Mouse (Mus musculus): Measurements from ENCODE around the gene Poldip3.
"Not testable (repeated sequence)": the region's sequence is repeated elsewhere in the genome, so short reads cannot be mapped to it uniquely, and the experiment has no call there.

Poldip3 gene

DNA sequence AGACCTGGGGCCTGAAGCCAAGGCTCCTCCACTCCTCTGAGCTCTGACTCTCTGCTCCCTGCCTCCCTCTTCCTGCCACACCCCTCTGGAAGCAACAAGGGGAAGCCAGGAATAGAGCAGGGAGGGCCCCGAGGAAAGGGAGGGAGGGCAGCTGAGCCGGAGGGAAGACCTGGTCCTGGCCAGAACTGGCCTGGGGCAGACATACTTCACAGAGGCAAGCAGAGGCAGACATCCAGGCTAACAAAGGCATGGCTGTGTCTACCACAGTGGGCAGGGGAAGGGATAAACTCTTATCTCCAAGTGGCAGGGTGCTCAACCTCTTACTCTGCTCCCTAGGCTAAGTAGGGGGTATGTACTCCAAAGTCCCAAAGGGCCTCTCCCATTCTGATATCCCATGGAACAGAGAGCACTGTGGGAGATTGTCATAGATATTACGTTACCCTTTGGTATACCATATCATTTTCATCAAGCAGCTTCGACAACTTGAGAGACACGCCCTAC is 15.8 kb upstream of the Poldip3 start:
- no peak for DNase-seq

DNA sequence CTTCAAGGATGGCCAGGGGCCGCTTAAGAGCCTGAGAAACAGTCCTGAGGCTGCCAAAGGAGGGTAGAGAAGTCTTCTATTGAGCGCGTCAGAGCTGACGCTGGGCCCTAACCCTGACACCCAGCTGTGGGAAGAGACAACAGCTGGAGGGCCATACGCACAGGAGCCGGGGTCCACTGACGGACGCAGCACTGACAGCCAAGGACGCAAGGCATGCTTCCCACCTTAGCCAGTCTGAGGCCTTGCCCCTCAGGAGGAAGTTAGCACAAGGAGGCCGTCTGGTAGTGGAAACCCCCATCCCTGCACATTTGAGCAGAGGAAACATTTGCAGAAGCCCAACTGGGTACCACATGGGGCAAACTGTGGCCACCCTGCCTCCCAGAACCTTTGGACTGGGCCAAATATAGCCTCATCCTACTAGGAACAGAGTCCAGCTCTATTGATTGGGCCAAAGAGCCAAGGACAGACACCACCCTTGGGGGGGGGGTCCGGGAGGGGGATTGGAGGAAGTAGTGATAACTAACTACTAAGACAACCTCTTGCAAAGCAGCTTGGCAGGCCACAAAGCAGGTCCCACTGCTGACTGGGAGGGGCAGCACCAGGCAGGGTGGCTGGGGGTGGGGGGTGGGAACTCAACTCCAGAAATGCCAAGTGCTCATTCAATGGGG is 13.8 kb upstream of the Poldip3 start:
- no peak for DNase-seq

GRCm38 (mm10) chr15:83162001-83162400 is 12.8 kb upstream of the Poldip3 start:
- DNase-seq = no peak

- no peak for DNase-seq
Observed at GRCm38 (mm10) chr15:83161062-83161748, 12.0 kb upstream of the Poldip3 start.

- no peak for DNase-seq
Observed at GRCm38 (mm10) chr15:83160561-83160960, 11.4 kb upstream of the Poldip3 start.

GRCm38 (mm10) chr15:83159823-83160222 is 10.6 kb upstream of the Poldip3 start:
- DNase-seq = no peak

DNA sequence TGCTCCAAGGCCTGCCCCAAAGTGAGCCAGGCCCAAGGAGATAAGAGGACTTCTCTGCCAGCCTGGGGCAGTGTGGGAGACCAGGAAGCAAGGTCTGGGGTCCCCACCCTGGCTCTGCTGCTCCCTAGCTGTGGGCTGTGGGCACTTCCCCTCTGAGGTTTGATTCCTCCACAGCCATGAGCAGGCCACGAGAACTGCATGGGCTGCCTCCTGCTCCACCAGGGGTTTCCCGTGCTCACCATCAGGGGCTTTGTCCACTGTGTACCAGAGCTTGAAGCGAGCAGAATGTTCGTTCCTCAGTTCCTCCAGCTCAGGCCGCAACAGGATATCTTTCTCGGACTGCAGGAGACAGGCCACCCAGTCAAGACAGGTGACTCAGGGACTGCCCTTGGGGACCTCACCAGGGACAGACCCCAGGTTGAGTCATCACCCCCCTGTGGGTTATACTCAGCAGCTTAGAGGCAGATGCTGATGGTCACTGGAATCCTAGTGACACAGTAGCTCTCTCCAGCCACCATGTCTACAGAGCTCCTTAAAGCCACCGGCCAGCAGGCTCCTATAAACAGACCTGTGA is 9.5 kb upstream of the Poldip3 start:
- DNase-seq = no peak

DNA sequence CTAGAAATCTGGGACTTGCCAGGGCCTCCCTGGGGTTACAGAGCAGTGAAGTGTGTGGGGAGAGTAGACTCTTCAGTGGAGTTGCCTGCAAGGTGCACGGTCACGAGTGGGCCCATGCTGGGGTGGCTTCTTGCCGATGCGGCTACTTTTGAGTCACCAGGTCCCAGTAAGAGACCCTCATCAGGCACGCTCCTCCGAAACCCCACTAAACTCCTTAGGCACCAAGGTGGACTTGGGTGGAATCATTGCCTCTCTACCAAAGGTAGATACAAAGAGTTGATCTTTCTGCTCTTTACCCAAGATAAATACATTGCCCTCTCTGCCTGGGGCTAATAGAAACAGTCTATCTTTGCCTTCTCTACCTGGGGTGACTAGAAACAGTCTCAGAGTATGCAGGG is 8.5 kb upstream of the Poldip3 start:
- no peak for DNase-seq

- peak; percentile 49 to 56 for DNase-seq
Observed at GRCm38 (mm10) chr15:83156929-83157666, 7.9 kb upstream of the Poldip3 start.

GRCm38 (mm10) chr15:83155672-83156419 is 6.7 kb upstream of the Poldip3 start:
- DNase-seq = no peak

- no peak for DNase-seq
Observed at GRCm38 (mm10) chr15:83154309-83154708, 5.1 kb upstream of the Poldip3 start.

DNA sequence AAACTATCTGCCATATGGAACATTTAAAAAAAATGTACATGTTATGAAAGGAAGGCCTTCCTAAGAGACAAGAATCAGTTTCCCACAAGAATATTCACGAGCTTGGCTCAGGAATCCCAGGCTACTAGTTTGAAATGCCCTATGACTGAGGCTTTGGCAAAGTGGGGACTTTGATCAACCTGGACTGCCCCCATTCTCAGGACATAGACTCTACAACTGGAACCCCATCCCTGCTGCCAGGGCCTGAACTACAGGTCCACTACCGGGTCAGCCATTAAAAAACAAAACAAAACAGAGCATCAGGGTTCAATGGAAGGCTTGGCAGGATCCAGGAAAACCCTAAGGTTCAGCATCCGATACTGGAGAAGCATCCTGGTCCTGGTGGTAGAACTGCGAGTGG is 1.5 kb upstream of the Poldip3 start:
- no peak for DNase-seq

- no peak for DNase-seq
Observed at GRCm38 (mm10) chr15:83150073-83150442, 874 bp upstream of the Poldip3 start.

GRCm38 (mm10) chr15:83148801-83149195 is 386 bp downstream of the Poldip3 start:
- no peak for DNase-seq

GRCm38 (mm10) chr15:83148395-83148794 is 789 bp downstream of the Poldip3 start:
- DNase-seq = no peak

GRCm38 (mm10) chr15:83145541-83145940 is 3.6 kb downstream of the Poldip3 start:
- DNase-seq = no peak

DNA sequence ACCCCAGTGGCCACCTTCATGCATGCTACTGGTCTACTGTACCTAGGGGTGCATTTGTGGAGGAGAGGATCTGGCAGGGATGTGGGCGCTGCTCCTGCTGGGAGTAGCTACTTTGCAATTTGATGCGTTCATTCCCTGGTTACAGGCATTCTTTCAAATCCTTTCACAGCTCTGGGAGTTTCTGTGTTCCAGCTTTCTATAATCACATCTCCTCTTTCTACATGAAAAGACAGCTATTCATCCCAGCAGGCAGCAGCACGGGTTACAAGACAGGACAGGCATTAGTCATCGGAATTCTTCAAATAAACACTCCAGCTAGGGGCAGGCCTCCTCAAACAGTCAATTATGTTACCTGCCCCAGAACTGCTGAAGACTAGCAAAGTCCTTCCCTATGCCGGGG is 6.3 kb downstream of the Poldip3 start:
- no peak for DNase-seq

- DNase-seq = no peak
Observed at GRCm38 (mm10) chr15:83135654-83136053, 13.5 kb downstream of the Poldip3 start.

DNA sequence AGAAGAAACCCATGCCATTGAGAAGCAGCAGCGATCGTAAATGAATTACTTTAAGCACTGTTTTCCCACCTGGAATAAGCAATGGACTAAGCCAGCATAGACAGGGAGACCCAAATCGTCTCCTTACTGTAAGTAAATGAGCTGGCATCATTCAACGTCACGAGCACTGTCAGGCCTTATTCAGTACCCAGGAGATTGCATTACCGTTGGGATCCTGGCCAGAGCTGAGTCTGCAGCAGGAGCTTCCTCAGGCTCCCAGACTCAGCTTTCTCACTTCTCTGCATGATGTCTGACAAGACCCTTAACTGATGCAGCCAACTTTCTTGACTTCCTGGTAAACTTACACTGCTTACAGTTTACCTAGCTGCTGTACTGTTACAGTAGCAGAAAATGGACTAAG is 14.5 kb downstream of the Poldip3 start:
- no peak for DNase-seq

DNA sequence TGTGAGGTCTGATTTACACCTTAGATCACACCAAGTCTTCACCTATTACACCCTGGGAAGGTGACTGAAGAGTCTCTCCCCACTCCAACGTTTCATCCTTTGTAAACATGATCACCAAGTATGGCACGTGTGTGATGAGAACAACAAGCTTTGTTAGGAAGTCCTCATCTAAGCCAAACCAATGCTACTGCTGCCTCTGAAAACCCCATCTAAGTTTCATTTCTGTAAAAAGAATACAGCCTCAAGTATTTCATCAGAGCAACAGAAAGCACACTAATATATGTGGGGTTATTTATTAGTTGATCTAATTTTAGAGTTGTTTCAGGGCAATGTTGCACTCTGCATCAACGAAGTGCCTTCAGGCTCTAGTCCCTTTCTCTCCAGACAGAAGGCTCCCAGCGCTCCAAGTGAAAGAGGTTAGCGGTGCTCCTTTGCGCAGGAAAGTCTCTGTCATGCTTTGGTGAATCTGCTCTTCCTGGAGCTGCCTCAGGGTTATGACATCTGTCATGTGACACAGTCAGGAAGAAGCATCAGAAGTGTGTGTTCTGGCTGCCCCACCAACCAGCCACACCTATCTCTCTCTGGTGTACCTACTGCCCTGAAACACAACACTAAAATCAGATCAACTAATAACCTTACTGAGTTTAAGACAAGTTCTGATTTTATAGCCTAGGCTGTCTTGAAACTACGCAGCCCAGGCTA is 19.5 kb downstream of the Poldip3 start:
- DNase-seq = no peak

GRCm38 (mm10) chr15:83127037-83127436 is 22.1 kb downstream of the Poldip3 start:
- DNase-seq = not testable (repeated sequence)

DNA sequence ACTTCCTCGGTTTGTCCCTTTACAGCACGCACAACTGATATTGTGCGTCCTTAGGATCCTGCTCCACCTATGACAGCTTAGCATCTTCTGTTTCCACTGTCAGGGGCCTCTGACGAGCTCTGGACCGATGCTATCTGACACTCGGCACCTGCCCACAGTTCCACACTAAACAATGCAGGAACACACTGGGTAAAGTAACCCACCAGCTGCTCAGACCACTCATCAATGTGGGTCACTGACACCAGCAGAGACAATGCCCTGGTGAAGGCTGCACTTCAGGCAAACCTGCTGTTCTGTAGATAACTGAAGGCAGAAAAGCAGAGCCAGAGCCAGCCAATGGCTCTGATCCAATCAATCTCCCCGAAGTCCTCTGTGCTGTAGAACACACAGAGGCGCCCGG is 22.6 kb downstream of the Poldip3 start:
- DNase-seq = no peak

Measured in thymus, postnatal 36 days (tissue).